11 mouse cellular contexts compared by ENCODE assay signal in the genomic region with DNA sequence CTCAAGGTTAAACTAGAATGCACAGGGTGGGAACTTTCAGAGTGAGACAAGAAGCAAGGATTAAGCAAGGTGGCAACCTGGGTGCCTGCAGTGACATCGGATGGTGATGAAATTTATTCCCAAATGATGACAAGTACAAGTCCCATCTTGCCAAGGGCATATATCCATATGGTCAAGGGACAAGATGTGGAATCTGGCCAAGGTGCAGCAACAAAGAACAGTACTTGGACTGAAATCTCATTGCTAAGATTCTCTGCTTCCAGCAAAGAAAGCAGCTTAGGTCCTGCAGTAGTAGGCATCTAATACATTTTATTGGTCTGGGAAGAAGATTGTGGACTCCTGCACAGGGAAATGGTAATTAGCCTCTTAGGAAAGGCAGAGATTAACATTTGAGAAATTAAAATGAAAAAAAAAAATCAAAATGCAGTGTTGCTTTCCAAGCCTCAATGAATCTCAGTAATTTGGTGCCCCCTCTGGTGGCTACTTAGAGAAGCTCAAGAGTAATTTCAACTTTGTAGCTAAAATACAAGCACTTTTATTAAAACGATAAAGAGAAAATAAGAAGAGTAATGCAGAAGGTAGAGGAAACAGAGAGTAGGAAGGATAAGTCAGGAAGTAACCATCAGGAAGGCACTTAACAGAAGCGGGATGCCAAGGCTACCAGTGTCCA. TPM values are rescaled to one million over a fixed set of nuclear protein-coding genes. Genes with fewer than 3 reads are reported as not detected.
DNase-seq lines count a peak whose midpoint lies in the region; ATAC-seq and TF ChIP-seq lines count a peak whose summit lies in the region.
"Had no signal": no experiment of that assay in that cellular context is flagged by ENCODE, and none has a peak within 500 bp of the region (broad histone marks: within the 10 kb centered on the region; RNA-seq: fewer than 3 reads in every experiment).

No protein-coding gene starts in this region.

- no peaks in the 10 kb centered on the region for H3K27me3 ChIP-seq in liver, postnatal 0 days (ENCODE audit: insufficient read depth, low read length)
- no peaks in the 10 kb centered on the region for H3K27me3 ChIP-seq in hindbrain, embryonic 16.5 days (replicated peaks; ENCODE audit: control insufficient read depth, insufficient read depth, low read length)
- H3K27me3 ChIP-seq: forebrain, embryonic 15.5 days; limb, embryonic 12.5 days had no signal

- peak; percentile 22; the same call in 1 of the 2 replicates for TF ChIP-seq CTCF in gastrocnemius, adult 2 months (IDR thresholded peaks at IDR 0.05)
- peak; percentile 19; the same call in 1 of the 2 replicates for TF ChIP-seq CTCF in liver, postnatal 0 days (IDR thresholded peaks at IDR 0.05; ENCODE audit: low read depth)

- no peak overlapping the region for H3K9ac ChIP-seq in liver, postnatal 0 days (replicated peaks)
- H3K9ac ChIP-seq in hindbrain, embryonic 16.5 days (ENCODE audit: low read depth, low read length), result no peak overlapping the region
- H3K9ac ChIP-seq: forebrain, embryonic 15.5 days; limb, embryonic 12.5 days had no signal

- H3K4me2 ChIP-seq in liver, postnatal 0 days (ENCODE audit: low read depth, low read length), result no peak overlapping the region
- H3K4me2 ChIP-seq in hindbrain, embryonic 16.5 days (ENCODE audit: low read length), result no peak overlapping the region
- H3K4me2 ChIP-seq: forebrain, embryonic 15.5 days; heart, embryonic 11.5 days; limb, embryonic 12.5 days had no signal

- no peaks in the 10 kb centered on the region for H3K4me1 ChIP-seq in liver, postnatal 0 days (ENCODE audit: insufficient read depth)
- H3K4me1 ChIP-seq in hindbrain, embryonic 16.5 days (ENCODE audit: control insufficient read depth, insufficient read depth, low read depth, low read length), result no peaks in the 10 kb centered on the region
- H3K4me1 ChIP-seq: forebrain, embryonic 15.5 days; limb, embryonic 12.5 days had no signal

- H3K9me3 ChIP-seq in liver, postnatal 0 days (ENCODE audit: low read length), result no peaks in the 10 kb centered on the region
- H3K9me3 ChIP-seq in hindbrain, embryonic 16.5 days (ENCODE audit: control insufficient read depth, low read length), result no peaks in the 10 kb centered on the region
- H3K9me3 ChIP-seq: forebrain, embryonic 15.5 days; limb, embryonic 12.5 days had no signal

- 46% methylated on average over 3 of the region's 3 CpGs for WGBS in liver, postnatal 0 days (ENCODE audit: insufficient replicate concordance)
- 56% methylated on average over 3 of the region's 3 CpGs for WGBS in hindbrain, embryonic 16.5 days

- intact Hi-C loops in gastrocnemius, adult 2 months (cut with DNase I), result no loop called here
- intact Hi-C loops in gastrocnemius, postnatal 36 days (cut with DNase I), result no loop called here

- no peak for TF ChIP-seq EP300 in liver, postnatal 0 days (IDR thresholded peaks at IDR 0.05; ENCODE audit: low read depth)

- H3K4me3 ChIP-seq in gastrocnemius, adult 2 months, result no peak overlapping the region
- no peak overlapping the region for H3K4me3 ChIP-seq in liver, postnatal 0 days (ENCODE audit: low read depth, low read length)
- no peak overlapping the region for H3K4me3 ChIP-seq in hindbrain, embryonic 16.5 days (ENCODE audit: low read length)
- H3K4me3 ChIP-seq: forebrain, embryonic 15.5 days; limb, embryonic 12.5 days had no signal

- no peaks in the 10 kb centered on the region for H3K36me3 ChIP-seq in liver, postnatal 0 days (replicated peaks; ENCODE audit: insufficient read depth, low read length)
- H3K36me3 ChIP-seq in hindbrain, embryonic 16.5 days (ENCODE audit: control insufficient read depth, insufficient read depth, low read length), result no peaks in the 10 kb centered on the region
- H3K36me3 ChIP-seq: forebrain, embryonic 15.5 days; limb, embryonic 12.5 days had no signal

- no peak overlapping the region for H3K27ac ChIP-seq in gastrocnemius, adult 2 months
- no peak overlapping the region for H3K27ac ChIP-seq in liver, postnatal 0 days (ENCODE audit: low read depth)
- H3K27ac ChIP-seq in hindbrain, embryonic 16.5 days (ENCODE audit: low read depth, low read length), result no peak overlapping the region
- H3K27ac ChIP-seq: forebrain, embryonic 15.5 days; limb, embryonic 12.5 days had no signal

- ATAC-seq in liver, postnatal 0 days, result no peak
- ATAC-seq in activated CD4-positive, CD25-positive, alpha-beta regulatory T cell, adult 4 months, result no peak
- ATAC-seq in hindbrain, embryonic 16.5 days, result no peak
- ATAC-seq: forebrain, embryonic 15.5 days had no signal

- DNase-seq in gastrocnemius, adult 2 months, result no peak
- DNase-seq in gastrocnemius, postnatal 36 days, result no peak
- no peak for DNase-seq in liver, postnatal 0 days
- DNase-seq in liver, result no peak
- DNase-seq in brain, adult 2 months (ENCODE audit: low read depth, low spot score), result peak; percentile 39
- peak; percentile 45 for DNase-seq in embryo, embryonic 11 days

RNA-seq across cellular contexts. Expression of a gene that starts 47.2 kb away (rescaled TPM):
- not detected for total RNA-seq in gastrocnemius, adult 2 months (2021)
- not detected for total RNA-seq in gastrocnemius, postnatal 36 days (2021)
- not detected in 2 replicates for polyA plus RNA-seq in liver, postnatal 0 days (2015; fragmentation: Nextera tagmentation; extraction: Ambion mirVana)
- polyA plus RNA-seq in activated CD4-positive, CD25-positive, alpha-beta regulatory T cell, adult 4 months (2017; shearing (Covaris generic)), result not detected
- polyA plus RNA-seq in hindbrain, embryonic 16.5 days (2015; fragmentation: Nextera tagmentation; extraction: Ambion mirVana), result not detected in 2 replicates
- polyA plus RNA-seq: forebrain, embryonic 15.5 days; heart, embryonic 11.5 days; limb, embryonic 12.5 days had no signal

Comparison
In these comparisons a context has a peak if more than half of its experiments do, and no peak if none do; other contexts are left out.
1. DNase-seq: peak in brain, adult 2 months (single experiment) and embryo, embryonic 11 days (single experiment); none in gastrocnemius, adult 2 months (single experiment), gastrocnemius, postnatal 36 days (0 of 2), liver, postnatal 0 days (single experiment) and liver (single experiment).